Mouse (Mus musculus) CH12.LX (cell line): ENCODE data around the gene Rab40c. TPM values are rescaled to one million over a fixed set of nuclear protein-coding genes. Genes with fewer than 3 reads are reported as not detected.

Source experiments
- DNase-seq: peaks from one replicate; pipeline ENCODE4 v3.0.0-alpha.2; 2013; ENCODE audit errors: extremely low read depth
- H3K27ac ChIP-seq: 2 replicates; pipeline ENCODE4 v1.5.1; 2012; ENCODE audit warnings: low read depth, mild to moderate bottlenecking, control low read depth, moderate library complexity; ENCODE audit not compliant: insufficient read depth
- H3K27me3 ChIP-seq: replicated peaks from 2 replicates; pipeline ENCODE3; 2012; ENCODE audit warnings: inconsistent platforms
- H3K36me3 ChIP-seq, 2 experiments: replicated peaks in 1 of 2; 2 replicates each; pipeline versions ENCODE3 to v1.6.1; 2012; ENCODE audit warnings: inconsistent platforms in 1 of 2, low read length in 1 of 2, mild to moderate bottlenecking in 1 of 2, mixed read lengths in 1 of 2, moderate library complexity in 1 of 2; ENCODE audit not compliant: control insufficient read depth in 1 of 2, insufficient read depth in 1 of 2
- H3K4me1 ChIP-seq, 2 experiments: 2 replicates each; pipeline ENCODE4 v1.6.1; 2012; ENCODE audit warnings: inconsistent platforms in 1 of 2, moderate library complexity in 1 of 2; ENCODE audit not compliant: insufficient read depth in 2 of 2, control insufficient read depth in 1 of 2
- H3K4me2 ChIP-seq: 2 replicates; pipeline ENCODE4 v1.6.1; 2012; ENCODE audit warnings: low read depth, mild to moderate bottlenecking, control low read depth; ENCODE audit not compliant: poor library complexity, insufficient read depth, severe bottlenecking
- H3K4me3 ChIP-seq, 3 experiments: fragments of 150-350 bp in 1 of 3; sonication (generic) in 1 of 3; replicated peaks in 1 of 3; 2 replicates each; pipeline versions ENCODE3 to v1.5.1; 2011 to 2012; ENCODE audit warnings: low read depth in 2 of 3, low read length in 2 of 3, mild to moderate bottlenecking in 2 of 3, moderate library complexity in 2 of 3, control low read depth in 1 of 3, improper control_type of control experiment in 1 of 3, inconsistent platforms in 1 of 3, mixed read lengths in 1 of 3; ENCODE audit not compliant: poor library complexity in 1 of 3
- H3K79me2 ChIP-seq: replicated peaks from 2 replicates; pipeline ENCODE4 v1.6.1; 2012; ENCODE audit warnings: mild to moderate bottlenecking, moderate library complexity; ENCODE audit not compliant: control insufficient read depth, poor library complexity, insufficient read depth, severe bottlenecking; ENCODE audit errors: extremely low read depth
- H3K9ac ChIP-seq: 2 replicates; pipeline ENCODE4 v1.6.1; 2012; ENCODE audit warnings: low read depth, mild to moderate bottlenecking, control low read depth, moderate library complexity; ENCODE audit not compliant: insufficient read depth
- H3K9me3 ChIP-seq: replicated peaks from 2 replicates; pipeline ENCODE3; 2012; ENCODE audit warnings: low read length, inconsistent platforms, mixed read lengths
- BHLHE40 ChIP-seq: IDR thresholded peaks from 2 replicates; pipeline ENCODE4 v1.6.1; 2011; ENCODE audit warnings: mild to moderate bottlenecking, low read depth, low read length, improper control_type of control experiment
- CHD2 ChIP-seq: IDR thresholded peaks from 2 replicates; pipeline ENCODE4 v1.6.1; 2011; ENCODE audit warnings: low read length, improper control_type of control experiment
- E2F4 ChIP-seq: IDR thresholded peaks from 2 replicates; pipeline ENCODE4 v1.6.1; 2011; ENCODE audit warnings: low read depth, low read length, improper control_type of control experiment; ENCODE audit not compliant: insufficient replicate concordance
- EP300 ChIP-seq: IDR thresholded peaks from 2 replicates; pipeline ENCODE4 v1.6.1; 2011; ENCODE audit warnings: low read length, improper control_type of control experiment
- GABPA ChIP-seq: IDR thresholded peaks from 2 replicates; pipeline ENCODE4 v1.6.1; 2012; ENCODE audit warnings: low read depth, low read length, improper control_type of control experiment, inconsistent platforms; ENCODE audit not compliant: insufficient replicate concordance
- IRF4 ChIP-seq: IDR thresholded peaks from 2 replicates; pipeline ENCODE4 v1.6.1; 2014; ENCODE audit warnings: low read depth, mild to moderate bottlenecking, inconsistent platforms, low read length, improper control_type of control experiment
- JUN ChIP-seq: IDR thresholded peaks from 2 replicates; pipeline ENCODE4 v1.6.1; 2011; ENCODE audit warnings: low read depth, mild to moderate bottlenecking, low read length, improper control_type of control experiment, moderate library complexity; ENCODE audit not compliant: insufficient read depth
- MAFK ChIP-seq: IDR thresholded peaks from 2 replicates; pipeline ENCODE4 v1.6.1; 2011; ENCODE audit warnings: low read length, improper control_type of control experiment; ENCODE audit not compliant: insufficient replicate concordance
- MAX ChIP-seq: IDR thresholded peaks from 2 replicates; pipeline ENCODE4 v1.6.1; 2011; ENCODE audit warnings: low read length, improper control_type of control experiment
- MEF2A ChIP-seq: IDR thresholded peaks from 2 replicates; pipeline ENCODE4 v1.6.1; 2014; ENCODE audit warnings: low read depth, mild to moderate bottlenecking, inconsistent platforms, low read length, improper control_type of control experiment, borderline replicate concordance
- MXI1 ChIP-seq: IDR thresholded peaks from 2 replicates; pipeline ENCODE4 v1.6.1; 2011; ENCODE audit warnings: mild to moderate bottlenecking, low read depth, low read length, improper control_type of control experiment
- MYC ChIP-seq: IDR thresholded peaks from 2 replicates; pipeline ENCODE4 v1.6.1; 2011; ENCODE audit warnings: low read depth, mild to moderate bottlenecking, improper control_type of control experiment, low read length
- PAX5 ChIP-seq: IDR thresholded peaks from 2 replicates; pipeline ENCODE4 v1.6.1; 2012; ENCODE audit warnings: low read length, inconsistent platforms, mixed read lengths
- POLR2A ChIP-seq: IDR thresholded peaks from 2 replicates; pipeline ENCODE4 v1.6.1; 2011; ENCODE audit warnings: low read depth, mild to moderate bottlenecking, improper control_type of control experiment, low read length
- RAD21 ChIP-seq: IDR thresholded peaks from 2 replicates; pipeline ENCODE4 v1.6.1; 2011; ENCODE audit warnings: low read depth, mild to moderate bottlenecking, low read length, improper control_type of control experiment, moderate library complexity
- SIN3A ChIP-seq: IDR thresholded peaks from 2 replicates; pipeline ENCODE4 v1.6.1; 2012; ENCODE audit warnings: low read length, improper control_type of control experiment, inconsistent platforms
- SMC3 ChIP-seq: IDR thresholded peaks from 2 replicates; pipeline ENCODE4 v1.6.1; 2011; ENCODE audit warnings: low read depth, low read length, improper control_type of control experiment
- UBTF ChIP-seq: IDR thresholded peaks from 2 replicates; pipeline ENCODE4 v1.6.1; 2012; ENCODE audit warnings: low read depth, mild to moderate bottlenecking, inconsistent platforms, low read length, improper control_type of control experiment, moderate library complexity
- ZKSCAN1 ChIP-seq: IDR thresholded peaks from 2 replicates; pipeline ENCODE4 v1.6.1; 2012; ENCODE audit warnings: low read depth, inconsistent platforms, low read length, improper control_type of control experiment, borderline replicate concordance
- ZMIZ1 ChIP-seq: IDR thresholded peaks from 2 replicates; pipeline ENCODE4 v1.6.1; 2012; ENCODE audit warnings: low read depth, mild to moderate bottlenecking, inconsistent platforms, low read length, improper control_type of control experiment
- dilution Hi-C: fragments of 300-500 bp; cut with MboI; formaldehyde crosslinking; loops from 2 replicates; pipeline ENCODE4 v1.14.3; 2020; ENCODE audit warnings: low sequenced_read_pairs; ENCODE audit not compliant: extremely low pct_unique_long_range_greater_than_20kb, extremely low pct_ligation_motif_present
- in situ Hi-C: fragments of 300-500 bp; cut with MboI; formaldehyde crosslinking; loops from 3 replicates; pipeline ENCODE4 v1.14.3; 2019; ENCODE audit warnings: low sequenced_read_pairs, low pct_ligation_motif_present, low pct_unique_long_range_greater_than_20kb, mixed read lengths
- polyA plus RNA-seq: library from polyadenylated mRNA; unstranded; fragments of >175 nt; gene quantifications from 2 replicates; pipeline ENCODE4 v1.2.1, GENCODE M21; 2012; ENCODE audit warnings: low read depth; ENCODE audit not compliant: insufficient read length
- total RNA-seq, 2 experiments: library from RNA; depleted of rRNA; stranded (reverse); fragments of 300-350 nt in 1 of 2; fragments of >200 nt in 1 of 2; gene quantifications; 2 replicates each; pipeline ENCODE4 v1.2.3; 2012 to 2014

Gene Rab40c
- total and polyA plus RNA-seq, 3 experiments: 8.0 to 14.4 (median 9.2) TPM

GRCm38 (mm10) chr17:25867836-25868600 lies 51.5 kb downstream of the Rab40c start:
- DNase-seq: no peak
- dilution Hi-C loops: no loop called here
- peaks cover 62% of the 10 kb centered on the region for H3K27me3 ChIP-seq

DNA sequence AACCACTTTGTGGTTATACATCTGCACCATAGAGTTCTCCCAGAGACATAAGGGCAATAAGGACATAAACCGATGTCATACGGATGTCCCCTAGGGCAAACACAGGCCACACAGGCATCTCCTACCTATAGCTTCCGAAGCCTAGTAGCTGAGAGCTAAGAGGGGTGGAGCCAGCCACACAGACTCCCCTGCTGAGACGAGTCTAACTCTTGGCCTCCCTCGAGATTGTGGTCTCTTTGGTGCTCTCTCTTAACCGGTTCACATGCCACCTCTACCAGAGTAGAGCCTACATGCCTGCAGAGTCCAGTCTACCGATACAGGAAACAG lies 52.1 kb downstream of the Rab40c start:
- Histone ChIP-seq H3K9me3 (no peaks in the 10 kb centered on the region), H3K9ac (no peak overlapping the region), H3K79me2 (no peaks in the 10 kb centered on the region), H3K27me3 (peaks cover 57% of the 10 kb centered on the region), H3K4me2 (peak overlapping the region; percentile 79; the same call in 1 of the 2 replicates), H3K4me1 (peaks cover 4 to 21% of the 10 kb centered on the region in 2 experiments; a peak in 3 of 4 replicates), H3K4me3 (peak overlapping the region in 2 of 3 experiments; percentile 49 to 51)
- DNase-seq: no peak
- in situ Hi-C loops: no loop called here
- TF ChIP-seq UBTF (0 out of 2 replicates have a peak, but pooled peaks have one; percentile 8), SMC3 (no peak), E2F4 (no peak), SIN3A (no peak)
- TF ChIP-seq, all 38 proteins: peak for 1
- no peaks in the 10 kb centered on the region for H3K36me3 ChIP-seq
- H3K27ac ChIP-seq: no peak overlapping the region
- dilution Hi-C loops: no loop called here

More at GRCm38 (mm10) chr17:25867836-25868600, 51.5 kb downstream of the Rab40c start:
- Histone ChIP-seq H3K36me3 (no peaks in the 10 kb centered on the region), H3K4me1 (peaks cover 4 to 16% of the 10 kb centered on the region in 2 experiments; a peak in 3 of 4 replicates), H3K9ac (peak overlapping the region; percentile 28; the same call in 1 of the 2 replicates), H3K9me3 (no peaks in the 10 kb centered on the region), H3K27ac (no peak overlapping the region), H3K4me3 (peak overlapping the region; percentile 49 to 76 (median 51)), H3K79me2 (no peaks in the 10 kb centered on the region), H3K4me2 (peak overlapping the region; percentile 79)
- TF ChIP-seq ZMIZ1: no peak
- 0 out of 2 replicates have a peak, but pooled peaks have one; percentile 38 for TF ChIP-seq UBTF
- TF ChIP-seq EP300: no peak
- no peak for TF ChIP-seq CHD2
- TF ChIP-seq ZKSCAN1: no peak
- TF ChIP-seq RAD21: no peak
- no peak for TF ChIP-seq MAFK
- TF ChIP-seq IRF4: no peak
- peak; percentile 63 for TF ChIP-seq MAX
- TF ChIP-seq PAX5: no peak
- peak; percentile 36; the same call in 1 of the 2 replicates for TF ChIP-seq MYC
- peak; percentile 82 for TF ChIP-seq MXI1
- no peak for TF ChIP-seq BHLHE40
- no peak for TF ChIP-seq JUN
- TF ChIP-seq GABPA: no peak
- no peak for TF ChIP-seq POLR2A
- no peak for TF ChIP-seq MEF2A
- in situ Hi-C loops: no loop called here
